Mouse (Mus musculus): ENCODE measurements around the gene Mndal. TPM values are rescaled to one million over a fixed set of nuclear protein-coding genes. Genes with fewer than 3 reads are reported as not detected.

The Mndal gene
- 0.38 TPM in 1 of 2 replicates, not detected in the other for polyA plus RNA-seq (2012; rRNA removed)

GRCm38 (mm10) chr1:173941924-173942779 lies at the start of gene Mndal, which contains the start of gene Ifi203:
Gene Mndal, minus strand, starts transcription at chr1:173942491.
Gene Ifi203, minus strand, starts transcription at chr1:173942672.

DNA sequence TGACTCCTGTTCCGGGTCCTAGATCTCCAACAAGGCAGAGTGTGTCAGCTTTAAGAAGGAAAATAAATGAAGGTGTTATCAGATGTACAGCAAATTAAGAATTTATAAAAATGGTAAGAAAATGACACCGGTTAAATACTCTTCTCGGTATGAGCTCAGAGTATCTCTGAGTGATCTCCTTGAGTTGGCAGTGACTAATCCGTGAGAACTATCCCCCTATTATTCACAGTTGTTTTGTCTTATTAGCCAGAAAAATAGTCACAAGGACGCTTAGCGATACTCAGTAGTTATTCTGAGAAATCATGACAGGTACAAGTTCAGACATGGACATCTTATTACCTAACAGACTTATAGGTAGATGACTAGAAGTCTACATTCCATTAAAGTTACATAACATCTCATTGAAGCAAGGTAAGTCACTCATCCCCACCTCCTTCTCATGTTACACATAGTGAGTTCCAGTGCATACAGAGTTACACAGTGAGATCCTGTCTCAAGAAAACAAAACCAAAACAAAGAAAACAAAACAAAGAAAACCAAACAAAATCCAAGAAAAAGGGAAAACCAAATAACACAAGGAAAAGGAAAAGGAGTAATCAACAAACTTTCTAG lies 40.5 kb upstream of the Mndal start, which contains the start of gene Ifi202b:
Gene Ifi202b, minus strand, starts transcription at position 51 of the 612 bp plus-strand sequence.

DNA sequence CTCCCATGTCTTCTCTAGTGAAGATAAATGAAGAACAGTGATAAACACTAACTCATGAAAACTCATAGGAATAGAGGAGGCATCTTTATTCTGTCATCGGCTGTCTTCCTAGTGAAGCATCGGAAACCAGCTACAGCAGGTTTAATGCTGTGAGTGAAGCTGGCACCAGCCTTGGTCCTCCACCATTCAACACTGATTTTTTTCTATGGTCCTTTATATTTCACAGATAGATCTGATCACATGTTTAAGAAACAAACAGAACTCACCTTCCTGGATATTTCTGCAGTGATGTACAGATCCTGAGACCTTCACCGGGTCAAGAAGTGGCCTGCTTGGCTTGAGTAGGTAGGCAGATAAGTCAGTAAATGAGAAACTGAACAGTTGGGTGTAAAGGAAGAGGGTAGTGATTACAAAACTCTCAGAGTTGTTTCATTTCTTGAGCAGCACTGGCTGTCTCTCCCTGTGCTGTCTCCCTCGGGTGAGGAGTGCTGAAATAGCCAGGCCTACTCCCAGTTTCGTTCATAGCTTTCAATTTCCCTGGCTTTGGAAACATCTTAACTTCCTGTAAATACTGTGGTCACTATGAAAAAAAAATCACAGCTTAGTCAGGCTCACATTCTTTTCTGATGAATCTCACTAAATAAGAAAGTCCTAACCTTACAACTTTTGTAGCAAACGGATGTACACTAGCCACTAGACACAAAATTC lies 29.6 kb downstream of the Mndal start, which contains the start of gene Ifi211:
Gene Ifi211, minus strand, starts transcription at position 499 of the 708 bp plus-strand sequence.

Other genes with a start within 250 kb of the Mndal start
- gene Ifi207, start 200.7 kb downstream of the Mndal start, polyA plus RNA-seq (2012; rRNA removed) = 0.32 and 0.75 TPM in 2 replicates
- 0.13 TPM in 1 of 2 replicates, not detected in the other for gene Ifi204, start 175.5 kb downstream of the Mndal start, polyA plus RNA-seq (2012; rRNA removed)
- 0.09 TPM in 1 of 2 replicates, not detected in the other for gene Ifi211, start 29.4 kb downstream of the Mndal start, polyA plus RNA-seq (2012; rRNA removed)
- 0.28 and 0.98 TPM in 2 replicates for gene Ifi203, start 181 bp upstream of the Mndal start, polyA plus RNA-seq (2012; rRNA removed)
- not detected in 2 replicates for gene Ifi202b, start 40.3 kb upstream of the Mndal start, polyA plus RNA-seq (2012; rRNA removed)
- gene Ifi205, start 89.3 kb upstream of the Mndal start, polyA plus RNA-seq (2012; rRNA removed) = 0.04 TPM in 1 of 2 replicates, not detected in the other
- gene Olfr433, start 98.2 kb upstream of the Mndal start, polyA plus RNA-seq (2012; rRNA removed) = 0.15 TPM in 1 of 2 replicates, not detected in the other
- 0.08 TPM in 1 of 2 replicates, not detected in the other for gene Olfr432, start 106.7 kb upstream of the Mndal start, polyA plus RNA-seq (2012; rRNA removed)
- gene Olfr430, start 124.1 kb upstream of the Mndal start, polyA plus RNA-seq (2012; rRNA removed) = not detected in 2 replicates
- gene Olfr429, start 141.8 kb upstream of the Mndal start, polyA plus RNA-seq (2012; rRNA removed) = not detected in 2 replicates
- not detected in 2 replicates for gene Olfr427, start 154.4 kb upstream of the Mndal start, polyA plus RNA-seq (2012; rRNA removed)
- not detected in 2 replicates for gene Olfr231, start 178.7 kb upstream of the Mndal start, polyA plus RNA-seq (2012; rRNA removed)
- not detected in 2 replicates for gene Olfr424, start 189.0 kb upstream of the Mndal start, polyA plus RNA-seq (2012; rRNA removed)
- gene Olfr420, start 213.1 kb upstream of the Mndal start, polyA plus RNA-seq (2012; rRNA removed) = not detected in 2 replicates
- not detected in 2 replicates for gene Spta1, start 230.3 kb upstream of the Mndal start, polyA plus RNA-seq (2012; rRNA removed)